Mouse (Mus musculus): ENCODE results near the gene Ddb1. TPM values are rescaled to one million over a fixed set of nuclear protein-coding genes. Genes with fewer than 3 reads are reported as not detected.
A peak's percentile ranks its signal among the peaks of the same experiment; 100 is the strongest.

Ddb1 gene
- polyA plus RNA-seq, 1 experiment: 92.5 TPM

GRCm38 (mm10) chr19:10608573-10609240 lies 3.6 kb downstream of the Ddb1 start:
- Histone ChIP-seq H3K4me1 (ENCODE audit: control insufficient read depth, insufficient read depth, insufficient read length, low read length) (no peaks in the 10 kb centered on the region), H3K4me3 (ENCODE audit: insufficient read depth, low read depth, low read length) (no peak overlapping the region), H3K27ac (replicated peaks; ENCODE audit: low read depth, low read length) (no peak overlapping the region)

- Histone ChIP-seq H3K27ac (replicated peaks; ENCODE audit: low read depth, low read length) (no peak within 1 kb of the TSS), H3K4me3 (ENCODE audit: insufficient read depth, low read depth, low read length) (peak within 1 kb of the TSS; percentile 57), H3K4me1 (ENCODE audit: control insufficient read depth, insufficient read depth, insufficient read length, low read length) (no peaks in the 10 kb centered on the region)
These were observed 29.2 kb downstream of the Ddb1 start, which contains the start of gene Vwce for GRCm38 (mm10) chr19:10634106-10634871. Gene Vwce, plus strand, starts transcription at chr19:10634213.

- Histone ChIP-seq H3K4me1 (ENCODE audit: control insufficient read depth, insufficient read depth, insufficient read length, low read length) (no peaks in the 10 kb centered on the region), H3K4me3 (ENCODE audit: insufficient read depth, low read depth, low read length) (peak overlapping the region; percentile 57), H3K27ac (replicated peaks; ENCODE audit: low read depth, low read length) (no peak overlapping the region)
These were observed 29.8 kb downstream of the Ddb1 start for GRCm38 (mm10) chr19:10634872-10635318.

GRCm38 (mm10) chr19:10637840-10638239 lies 32.7 kb downstream of the Ddb1 start:
- Histone ChIP-seq H3K4me3 (ENCODE audit: insufficient read depth, low read depth, low read length) (no peak overlapping the region), H3K27ac (replicated peaks; ENCODE audit: low read depth, low read length) (no peak overlapping the region), H3K4me1 (ENCODE audit: control insufficient read depth, insufficient read depth, insufficient read length, low read length) (no peaks in the 10 kb centered on the region)

GRCm38 (mm10) chr19:10640080-10640479 lies 35.0 kb downstream of the Ddb1 start:
- Histone ChIP-seq H3K4me1 (ENCODE audit: control insufficient read depth, insufficient read depth, insufficient read length, low read length) (no peaks in the 10 kb centered on the region), H3K4me3 (ENCODE audit: insufficient read depth, low read depth, low read length) (no peak overlapping the region), H3K27ac (replicated peaks; ENCODE audit: low read depth, low read length) (no peak overlapping the region)

GRCm38 (mm10) chr19:10640589-10641378 lies 35.7 kb downstream of the Ddb1 start:
- H3K4me3 ChIP-seq (ENCODE audit: insufficient read depth, low read depth, low read length): no peak overlapping the region
- H3K4me1 ChIP-seq (ENCODE audit: control insufficient read depth, insufficient read depth, insufficient read length, low read length): no peaks in the 10 kb centered on the region
- no peak overlapping the region for H3K27ac ChIP-seq (replicated peaks; ENCODE audit: low read depth, low read length)

GRCm38 (mm10) chr19:10645616-10646015 lies 40.5 kb downstream of the Ddb1 start:
- Histone ChIP-seq H3K27ac (replicated peaks; ENCODE audit: low read depth, low read length) (no peak overlapping the region), H3K4me3 (ENCODE audit: insufficient read depth, low read depth, low read length) (no peak overlapping the region), H3K4me1 (ENCODE audit: control insufficient read depth, insufficient read depth, insufficient read length, low read length) (no peaks in the 10 kb centered on the region)

- Histone ChIP-seq H3K27ac (replicated peaks; ENCODE audit: low read depth, low read length) (no peak overlapping the region), H3K4me3 (ENCODE audit: insufficient read depth, low read depth, low read length) (no peak overlapping the region), H3K4me1 (ENCODE audit: control insufficient read depth, insufficient read depth, insufficient read length, low read length) (no peaks in the 10 kb centered on the region)
These were observed 43.0 kb downstream of the Ddb1 start for GRCm38 (mm10) chr19:10648156-10648555.

GRCm38 (mm10) chr19:10656058-10656457 lies 50.9 kb downstream of the Ddb1 start:
- no peak overlapping the region for H3K4me3 ChIP-seq (ENCODE audit: insufficient read depth, low read depth, low read length)
- no peak overlapping the region for H3K27ac ChIP-seq (replicated peaks; ENCODE audit: low read depth, low read length)
- H3K4me1 ChIP-seq (ENCODE audit: control insufficient read depth, insufficient read depth, insufficient read length, low read length): no peaks in the 10 kb centered on the region

GRCm38 (mm10) chr19:10657742-10658141 lies 52.6 kb downstream of the Ddb1 start:
- H3K27ac ChIP-seq (replicated peaks; ENCODE audit: low read depth, low read length): no peak overlapping the region
- H3K4me1 ChIP-seq (ENCODE audit: control insufficient read depth, insufficient read depth, insufficient read length, low read length): no peaks in the 10 kb centered on the region
- no peak overlapping the region for H3K4me3 ChIP-seq (ENCODE audit: insufficient read depth, low read depth, low read length)

GRCm38 (mm10) chr19:10658406-10658805 lies 53.3 kb downstream of the Ddb1 start:
- no peak overlapping the region for H3K27ac ChIP-seq (replicated peaks; ENCODE audit: low read depth, low read length)
- no peaks in the 10 kb centered on the region for H3K4me1 ChIP-seq (ENCODE audit: control insufficient read depth, insufficient read depth, insufficient read length, low read length)
- no peak overlapping the region for H3K4me3 ChIP-seq (ENCODE audit: insufficient read depth, low read depth, low read length)

- no peaks in the 10 kb centered on the region for H3K4me1 ChIP-seq (ENCODE audit: control insufficient read depth, insufficient read depth, insufficient read length, low read length)
- no peak overlapping the region for H3K4me3 ChIP-seq (ENCODE audit: insufficient read depth, low read depth, low read length)
These were observed 56.2 kb downstream of the Ddb1 start for GRCm38 (mm10) chr19:10661373-10661772.

GRCm38 (mm10) chr19:10661919-10662318 lies 56.8 kb downstream of the Ddb1 start:
- no peaks in the 10 kb centered on the region for H3K4me1 ChIP-seq (ENCODE audit: control insufficient read depth, insufficient read depth, insufficient read length, low read length)
- H3K4me3 ChIP-seq (ENCODE audit: insufficient read depth, low read depth, low read length): no peak overlapping the region
- H3K27ac ChIP-seq (replicated peaks; ENCODE audit: low read depth, low read length): no peak overlapping the region

More at GRCm38 (mm10) chr19:10661373-10661772, 56.2 kb downstream of the Ddb1 start:
- H3K27ac ChIP-seq (replicated peaks; ENCODE audit: low read depth, low read length): no peak overlapping the region

GRCm38 (mm10) chr19:10662665-10663064 lies 57.5 kb downstream of the Ddb1 start:
- H3K4me1 ChIP-seq (ENCODE audit: control insufficient read depth, insufficient read depth, insufficient read length, low read length): no peaks in the 10 kb centered on the region
- H3K27ac ChIP-seq (replicated peaks; ENCODE audit: low read depth, low read length): no peak overlapping the region
- H3K4me3 ChIP-seq (ENCODE audit: insufficient read depth, low read depth, low read length): no peak overlapping the region

GRCm38 (mm10) chr19:10665093-10665492 lies 60.0 kb downstream of the Ddb1 start:
- Histone ChIP-seq H3K4me1 (ENCODE audit: control insufficient read depth, insufficient read depth, insufficient read length, low read length) (no peaks in the 10 kb centered on the region), H3K4me3 (ENCODE audit: insufficient read depth, low read depth, low read length) (no peak overlapping the region), H3K27ac (replicated peaks; ENCODE audit: low read depth, low read length) (no peak overlapping the region)

Data from brown adipose tissue, adult 24 weeks (tissue).